Mouse (Mus musculus): Measurements from ENCODE around the gene Col25a1. TPM values are rescaled to one million over a fixed set of nuclear protein-coding genes. Genes with fewer than 3 reads are reported as not detected.

The Col25a1 gene
- polyA plus RNA-seq, 1 experiment from 2014 or later, result 6.7 TPM

DNA sequence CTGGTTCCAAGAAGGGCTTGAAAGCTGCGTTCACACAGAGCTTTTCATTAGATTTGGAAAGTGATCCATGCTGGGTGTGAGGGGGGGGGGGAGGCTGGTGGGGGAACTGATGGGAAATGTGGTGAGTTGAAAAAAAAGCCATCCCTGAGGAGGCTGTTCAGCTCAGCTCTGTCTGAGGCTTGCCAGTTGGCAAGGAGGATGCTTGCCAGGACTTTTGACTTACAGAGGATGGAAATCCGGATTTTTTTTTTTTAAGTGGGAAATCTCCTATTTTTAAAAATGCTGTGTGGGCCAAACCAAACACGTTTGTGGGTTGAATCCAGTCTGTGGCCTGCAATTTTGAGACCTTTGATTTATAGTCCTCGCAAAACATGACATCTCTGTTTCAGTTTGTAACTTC lies 35.6 kb downstream of the Col25a1 start:
- Histone ChIP-seq H3K27me3 (no peaks in the 10 kb centered on the region), H3K9ac (replicated peaks) (no peak overlapping the region), H3K4me1 (no peaks in the 10 kb centered on the region), H3K9me3 (no peaks in the 10 kb centered on the region), H3K4me2 (replicated peaks) (no peak overlapping the region), H3K4me3 (no peak overlapping the region), H3K27ac (replicated peaks) (no peak overlapping the region), H3K36me3 (no peaks in the 10 kb centered on the region)
- ATAC-seq (ENCODE audit: low FRiP score, low read depth), result no peak
- WGBS, result 69% methylated on average over 4 of the region's 4 CpGs

DNA sequence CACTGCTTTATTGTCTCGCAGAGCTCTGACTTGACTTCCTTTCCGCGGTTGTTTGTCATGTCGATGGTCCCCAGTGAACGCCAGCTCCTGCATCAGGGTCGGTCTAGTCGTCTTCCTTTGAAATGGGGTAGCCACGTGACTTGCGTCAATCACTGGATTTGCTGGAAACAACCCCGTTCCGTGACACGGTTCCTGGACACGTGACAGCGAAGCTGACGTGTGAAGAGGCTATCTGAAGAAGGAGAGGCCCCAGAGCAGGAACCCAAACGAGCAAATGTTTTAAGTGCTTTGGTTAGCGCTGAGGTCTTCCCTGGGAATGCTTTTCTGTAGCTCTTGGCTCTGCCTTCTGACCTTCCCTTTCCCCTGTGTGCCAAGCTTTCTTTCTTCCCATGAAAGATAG lies 41.5 kb downstream of the Col25a1 start:
- H3K36me3 ChIP-seq, result no peaks in the 10 kb centered on the region
- WGBS, result 85% methylated on average over 17 of the region's 17 CpGs
- H3K4me3 ChIP-seq, result no peak overlapping the region
- no peak overlapping the region for H3K27ac ChIP-seq (replicated peaks)
- no peaks in the 10 kb centered on the region for H3K9me3 ChIP-seq
- 0 out of 2 replicates have a peak, but pooled peaks cover 3% of the 10 kb centered on the region for H3K27me3 ChIP-seq
- H3K4me1 ChIP-seq, result no peaks in the 10 kb centered on the region
- no peak for ATAC-seq (ENCODE audit: low FRiP score, low read depth)
- no peak overlapping the region for H3K4me2 ChIP-seq (replicated peaks)
- no peak overlapping the region for H3K9ac ChIP-seq (replicated peaks)

DNA sequence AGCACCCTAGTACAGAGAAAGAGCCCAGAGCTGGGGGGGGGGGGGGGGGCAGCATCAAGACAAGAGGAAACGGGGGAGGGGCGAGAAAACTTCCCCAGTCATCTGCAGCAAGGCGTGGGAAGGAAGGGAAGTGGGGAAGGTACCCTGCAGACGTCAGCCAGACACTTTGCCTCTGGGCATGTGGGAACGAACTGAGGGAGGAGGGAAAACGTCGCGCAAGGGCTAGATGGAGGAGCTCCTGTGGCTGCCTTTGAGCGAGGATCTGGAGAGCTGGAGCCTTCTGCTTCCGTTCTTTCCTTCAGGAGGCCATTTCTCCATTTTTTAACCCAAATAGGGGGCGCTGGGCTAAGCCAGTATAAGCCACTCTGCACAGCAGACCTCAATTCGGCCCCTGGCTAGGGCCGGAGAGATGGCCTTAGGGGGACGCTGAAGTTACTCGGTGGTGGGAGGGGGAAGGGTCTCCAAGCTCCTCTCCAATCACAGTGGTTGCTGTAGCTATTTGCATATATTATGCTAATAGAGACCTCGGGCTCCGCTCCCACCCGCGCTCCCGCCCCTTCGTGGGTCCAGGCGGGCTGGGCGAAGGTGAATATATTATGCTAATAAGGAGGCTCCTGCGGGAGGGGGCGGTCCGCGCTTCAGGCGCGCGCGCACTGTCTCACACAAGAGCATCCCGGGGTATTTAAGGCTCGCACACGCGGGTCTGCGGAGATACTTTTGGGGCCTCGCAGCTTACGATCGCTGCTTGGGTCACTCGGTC lies 49.1 kb downstream of the Col25a1 start:
- peak overlapping the region; percentile 46 for H3K9ac ChIP-seq (replicated peaks)
- no peaks in the 10 kb centered on the region for H3K36me3 ChIP-seq
- H3K4me2 ChIP-seq (replicated peaks), result peak overlapping the region; percentile 91
- H3K9me3 ChIP-seq, result no peaks in the 10 kb centered on the region
- peaks cover 12% of the 10 kb centered on the region; the same call in 1 of the 2 replicates for H3K4me1 ChIP-seq
- peak; percentile 96 for ATAC-seq (ENCODE audit: low FRiP score, low read depth)
- H3K27ac ChIP-seq (replicated peaks), result 0 out of 2 replicates have a peak overlapping the region, but pooled peaks have one; percentile 30
- peak overlapping the region; percentile 58 for H3K4me3 ChIP-seq
- WGBS, result under 1% methylated on average over 39 of the region's 40 CpGs
- H3K27me3 ChIP-seq, result peaks cover 24% of the 10 kb centered on the region

DNA sequence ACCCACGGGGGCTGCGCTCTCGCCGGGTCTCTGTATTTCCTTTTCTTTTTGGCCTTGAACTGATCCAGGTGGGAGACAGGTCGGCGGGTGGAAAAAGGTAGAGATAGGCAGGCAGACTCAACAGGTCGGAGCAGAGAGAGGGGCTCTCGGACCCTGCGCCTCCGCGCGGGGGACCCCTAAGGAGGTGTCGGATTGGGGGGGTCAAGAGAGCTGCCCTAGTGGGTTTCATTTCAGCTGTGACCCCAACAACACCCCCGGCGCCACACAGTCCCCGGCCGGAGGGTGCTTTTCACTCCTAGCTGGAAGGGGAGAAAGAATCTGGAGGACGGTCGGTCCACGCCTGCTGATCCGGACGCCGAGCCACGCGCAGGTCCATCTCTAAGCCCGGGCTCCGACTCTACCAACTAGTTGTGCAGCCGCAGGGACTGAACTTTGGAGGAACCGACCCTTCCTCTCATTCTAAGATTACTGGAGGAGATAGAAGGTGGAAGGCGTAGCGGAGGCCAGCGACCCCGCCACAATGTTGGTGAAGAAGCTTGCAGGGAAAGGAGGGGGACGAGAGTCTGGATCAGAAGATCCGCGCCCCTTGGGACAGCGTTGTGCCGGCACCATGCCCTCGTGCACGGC lies 49.8 kb downstream of the Col25a1 start:
- peaks cover 24% of the 10 kb centered on the region for H3K27me3 ChIP-seq
- H3K27ac ChIP-seq (replicated peaks), result no peak overlapping the region
- H3K36me3 ChIP-seq, result no peaks in the 10 kb centered on the region
- peak overlapping the region; percentile 91 for H3K4me2 ChIP-seq (replicated peaks)
- under 1% methylated on average over 40 of the region's 40 CpGs for WGBS
- ATAC-seq (ENCODE audit: low FRiP score, low read depth), result peak; percentile 63
- peak overlapping the region; percentile 46 for H3K9ac ChIP-seq (replicated peaks)
- peak overlapping the region; percentile 58 for H3K4me3 ChIP-seq
- H3K9me3 ChIP-seq, result no peaks in the 10 kb centered on the region
- H3K4me1 ChIP-seq, result peaks cover 12% of the 10 kb centered on the region; the same call in 1 of the 2 replicates

DNA sequence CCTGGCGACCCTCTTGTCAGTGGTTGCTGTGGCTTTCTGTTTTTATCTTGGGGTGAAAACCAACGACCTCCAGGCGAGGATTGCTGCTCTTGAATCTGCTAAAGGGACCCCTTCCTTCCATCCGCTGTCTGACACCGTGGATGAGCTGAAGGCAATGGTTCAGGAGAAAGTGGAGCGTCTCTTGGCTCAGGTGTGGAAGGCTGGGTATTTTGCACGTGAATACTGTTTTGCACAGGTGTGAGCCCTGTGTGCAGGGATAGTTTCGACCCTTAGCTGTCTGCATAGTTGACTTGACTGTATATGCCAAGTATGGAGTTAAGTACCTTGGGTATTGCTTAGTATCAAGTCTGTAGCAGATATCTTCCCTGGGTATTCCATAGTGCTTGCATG lies 50.3 kb downstream of the Col25a1 start:
- peak overlapping the region; percentile 58 for H3K4me3 ChIP-seq
- no peaks in the 10 kb centered on the region for H3K9me3 ChIP-seq
- ATAC-seq (ENCODE audit: low FRiP score, low read depth), result no peak
- no peaks in the 10 kb centered on the region for H3K36me3 ChIP-seq
- H3K4me1 ChIP-seq, result peaks cover 12% of the 10 kb centered on the region; the same call in 1 of the 2 replicates
- peaks cover 24% of the 10 kb centered on the region for H3K27me3 ChIP-seq
- peak overlapping the region; percentile 46 for H3K9ac ChIP-seq (replicated peaks)
- 25% methylated on average over 8 of the region's 8 CpGs for WGBS
- H3K27ac ChIP-seq (replicated peaks), result no peak overlapping the region
- H3K4me2 ChIP-seq (replicated peaks), result peak overlapping the region; percentile 91

DNA sequence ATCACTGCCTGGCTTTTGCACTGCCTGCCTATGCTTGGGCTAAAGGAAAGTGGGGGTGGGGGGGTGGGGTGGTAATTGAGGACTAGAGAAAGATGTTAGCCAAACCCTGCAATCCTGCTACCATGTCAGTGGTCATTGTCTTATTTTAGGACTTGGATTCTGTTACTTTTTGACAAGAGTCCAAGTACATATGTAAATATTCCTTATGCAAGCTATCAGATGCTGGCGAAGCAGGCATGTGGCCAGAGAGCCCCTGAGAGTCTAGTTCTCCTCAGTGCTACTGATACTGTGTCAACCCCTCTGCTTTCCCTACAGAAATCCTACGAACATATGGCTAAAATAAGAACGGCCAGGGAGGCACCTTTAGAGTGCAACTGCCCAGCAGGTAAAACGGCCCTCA lies 51.1 kb downstream of the Col25a1 start:
- no peak for ATAC-seq (ENCODE audit: low FRiP score, low read depth)
- H3K36me3 ChIP-seq, result no peaks in the 10 kb centered on the region
- H3K4me2 ChIP-seq (replicated peaks), result no peak overlapping the region

DNA sequence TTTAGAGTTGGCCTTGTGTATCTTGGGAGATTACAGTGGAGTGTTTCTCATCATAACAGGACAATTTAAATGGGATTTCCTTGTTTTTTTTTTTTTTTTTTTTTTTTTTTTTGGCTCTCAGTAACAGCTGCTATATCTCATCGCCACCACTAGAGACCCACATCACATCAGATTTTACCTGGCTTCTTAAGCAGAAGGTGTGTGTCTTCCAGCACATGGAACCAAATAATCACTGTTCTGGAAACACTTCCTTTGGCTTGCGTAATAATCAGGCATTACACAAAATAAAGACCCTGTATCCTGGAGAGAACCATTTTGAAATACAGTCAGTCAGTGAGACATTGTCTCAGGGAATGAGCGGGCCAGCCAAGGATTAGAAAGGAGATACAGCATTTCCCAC lies 53.8 kb downstream of the Col25a1 start:
- no peak overlapping the region for H3K27ac ChIP-seq (replicated peaks)
- peaks cover 13% of the 10 kb centered on the region for H3K27me3 ChIP-seq
- no peak overlapping the region for H3K4me3 ChIP-seq
- H3K36me3 ChIP-seq, result no peaks in the 10 kb centered on the region
- ATAC-seq (ENCODE audit: low FRiP score, low read depth), result no peak
- WGBS, result 62% methylated on average over 3 of the region's 3 CpGs
- no peaks in the 10 kb centered on the region for H3K9me3 ChIP-seq
- peaks cover 10% of the 10 kb centered on the region; the same call in 1 of the 2 replicates for H3K4me1 ChIP-seq
- H3K9ac ChIP-seq (replicated peaks), result no peak overlapping the region
- H3K4me2 ChIP-seq (replicated peaks), result no peak overlapping the region

More for the DNA sequence above, 51.1 kb downstream of the Col25a1 start:
- no peak overlapping the region for H3K4me3 ChIP-seq
- no peak overlapping the region for H3K27ac ChIP-seq (replicated peaks)
- H3K27me3 ChIP-seq, result peaks cover 22% of the 10 kb centered on the region
- no peak overlapping the region for H3K9ac ChIP-seq (replicated peaks)
- H3K4me1 ChIP-seq, result peaks cover 12% of the 10 kb centered on the region; the same call in 1 of the 2 replicates
- 75% methylated on average over 4 of the region's 4 CpGs for WGBS
- no peaks in the 10 kb centered on the region for H3K9me3 ChIP-seq

DNA sequence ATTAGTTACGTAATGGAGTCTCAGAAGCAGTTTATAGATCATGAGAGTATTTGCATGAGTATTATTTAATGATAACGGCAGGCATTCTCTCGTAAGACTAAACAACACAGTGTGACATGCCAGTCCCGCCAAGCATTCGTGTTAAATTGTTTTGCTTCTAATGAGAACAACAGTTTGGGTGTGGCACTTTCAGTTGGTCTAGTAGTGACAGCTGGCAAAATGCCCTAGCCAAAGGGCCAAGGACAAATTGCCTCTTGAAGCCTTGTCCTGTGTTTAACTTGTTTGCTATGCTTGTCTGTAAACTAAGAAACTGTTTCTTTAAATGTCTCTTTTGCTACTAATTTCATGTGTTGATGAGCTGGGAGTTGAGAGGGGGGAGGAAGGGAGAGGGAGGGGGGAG lies 56.3 kb downstream of the Col25a1 start:
- 88% methylated on average over 5 of the region's 5 CpGs for WGBS
- Histone ChIP-seq H3K9me3 (no peaks in the 10 kb centered on the region), H3K4me3 (no peak overlapping the region), H3K27ac (replicated peaks) (no peak overlapping the region), H3K4me2 (replicated peaks) (no peak overlapping the region), H3K36me3 (no peaks in the 10 kb centered on the region), H3K27me3 (0 out of 2 replicates have a peak, but pooled peaks cover under 1% of the 10 kb centered on the region), H3K9ac (replicated peaks) (no peak overlapping the region), H3K4me1 (no peaks in the 10 kb centered on the region)
- ATAC-seq (ENCODE audit: low FRiP score, low read depth), result no peak

DNA sequence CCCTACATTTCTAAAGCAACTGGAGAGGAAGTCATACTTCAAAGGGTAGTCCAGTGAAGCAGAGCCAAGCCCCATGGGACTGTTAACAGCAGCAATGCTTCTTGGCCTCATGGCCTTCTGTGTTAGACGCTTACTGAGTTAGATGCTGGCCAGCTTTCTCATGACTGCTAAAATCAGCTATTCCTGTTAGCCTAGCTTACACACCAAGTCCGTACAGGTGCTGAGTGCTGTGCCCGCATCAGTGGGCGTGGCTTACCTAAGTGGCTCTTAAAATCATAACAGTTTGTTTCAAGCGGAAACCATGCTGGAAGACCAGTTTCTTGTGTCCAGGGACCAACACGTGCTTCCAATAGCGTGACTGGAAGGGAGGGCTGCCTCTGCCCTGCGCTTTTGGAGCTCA lies 62.1 kb downstream of the Col25a1 start:
- Histone ChIP-seq H3K4me3 (no peak overlapping the region), H3K9me3 (no peaks in the 10 kb centered on the region), H3K4me1 (no peaks in the 10 kb centered on the region), H3K27me3 (no peaks in the 10 kb centered on the region), H3K36me3 (no peaks in the 10 kb centered on the region), H3K27ac (replicated peaks) (no peak overlapping the region), H3K4me2 (replicated peaks) (no peak overlapping the region), H3K9ac (replicated peaks) (no peak overlapping the region)
- 91% methylated on average over 8 of the region's 8 CpGs for WGBS
- ATAC-seq (ENCODE audit: low FRiP score, low read depth), result no peak

DNA sequence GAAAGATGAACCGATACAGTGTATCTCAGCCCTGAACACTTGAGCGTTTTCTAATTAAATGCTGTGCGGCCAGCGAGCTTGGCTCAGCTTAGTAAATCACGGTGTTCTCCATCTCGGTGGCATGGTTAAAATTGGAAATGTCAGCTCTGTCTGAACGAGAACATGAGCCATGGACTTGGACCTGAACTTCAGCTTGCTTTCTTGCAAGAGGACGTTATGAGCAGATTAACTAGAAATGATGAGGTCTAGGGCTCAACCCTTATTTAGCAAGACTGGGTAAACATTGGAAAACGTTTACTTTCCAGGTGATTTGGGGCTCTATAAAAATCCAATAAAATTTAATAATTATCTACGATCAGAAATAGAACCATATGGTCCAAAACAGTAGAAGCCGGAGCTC lies 83.3 kb downstream of the Col25a1 start:
- Histone ChIP-seq H3K9ac (replicated peaks) (no peak overlapping the region), H3K27me3 (no peaks in the 10 kb centered on the region), H3K4me1 (no peaks in the 10 kb centered on the region), H3K4me3 (no peak overlapping the region), H3K9me3 (no peaks in the 10 kb centered on the region), H3K4me2 (replicated peaks) (no peak overlapping the region), H3K36me3 (no peaks in the 10 kb centered on the region), H3K27ac (replicated peaks) (no peak overlapping the region)
- 87% methylated on average over 11 of the region's 11 CpGs for WGBS
- ATAC-seq (ENCODE audit: low FRiP score, low read depth), result no peak

DNA sequence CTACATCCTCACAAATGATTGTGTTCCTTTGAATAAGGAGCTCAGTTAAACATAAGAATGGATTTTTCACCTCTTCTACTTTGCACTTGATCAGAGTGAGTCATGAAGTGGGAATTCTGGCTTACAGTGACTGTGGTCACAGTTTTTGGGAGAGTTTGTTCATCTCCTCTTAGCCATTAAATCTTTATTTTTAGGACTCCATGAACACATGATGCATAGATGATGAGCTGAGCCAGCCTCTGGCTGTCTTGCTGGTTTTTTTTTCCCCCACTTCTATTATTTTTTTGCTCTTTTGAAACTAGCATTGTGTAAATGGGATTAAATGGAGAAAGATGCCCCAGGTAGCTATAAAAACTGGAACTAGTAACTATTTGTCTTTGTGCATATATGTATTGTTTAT lies 84.8 kb downstream of the Col25a1 start:
- Histone ChIP-seq H3K4me2 (replicated peaks) (no peak overlapping the region), H3K36me3 (no peaks in the 10 kb centered on the region), H3K4me3 (no peak overlapping the region), H3K27me3 (no peaks in the 10 kb centered on the region), H3K9me3 (no peaks in the 10 kb centered on the region), H3K4me1 (no peaks in the 10 kb centered on the region), H3K27ac (replicated peaks) (no peak overlapping the region), H3K9ac (replicated peaks) (no peak overlapping the region)
- ATAC-seq (ENCODE audit: low FRiP score, low read depth), result no peak

DNA sequence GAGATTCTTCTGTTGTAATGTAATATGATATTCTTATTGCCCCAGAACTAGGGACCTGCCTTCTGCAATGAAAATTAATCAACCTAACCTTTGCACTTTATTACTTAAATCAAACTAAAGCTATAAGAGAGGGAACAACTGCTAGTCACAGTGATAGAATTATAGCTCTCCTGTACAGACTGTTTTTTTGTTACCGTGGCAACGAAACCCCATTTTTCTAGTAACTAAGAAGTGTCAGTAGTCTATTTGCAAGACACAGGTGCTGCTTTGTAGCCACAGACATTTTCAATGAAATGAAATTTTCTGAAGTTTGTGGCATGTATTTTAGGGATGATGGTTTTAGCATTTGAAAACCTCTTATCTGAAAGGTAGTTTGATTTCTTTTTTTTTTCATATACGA lies 85.3 kb downstream of the Col25a1 start:
- ATAC-seq (ENCODE audit: low FRiP score, low read depth), result no peak
- Histone ChIP-seq H3K4me3 (no peak overlapping the region), H3K4me2 (replicated peaks) (no peak overlapping the region), H3K9ac (replicated peaks) (no peak overlapping the region), H3K27me3 (no peaks in the 10 kb centered on the region), H3K27ac (replicated peaks) (no peak overlapping the region), H3K36me3 (no peaks in the 10 kb centered on the region), H3K9me3 (no peaks in the 10 kb centered on the region), H3K4me1 (no peaks in the 10 kb centered on the region)
- WGBS, result 97% methylated on average over 3 of the region's 3 CpGs
